Mouse (Mus musculus): ENCODE data around the gene Kyat1. TPM values are rescaled to one million over a fixed set of nuclear protein-coding genes. Genes with fewer than 3 reads are reported as not detected.
"Not testable (repeated sequence)": the region's sequence is repeated elsewhere in the genome, so short reads cannot be mapped to it uniquely, and the experiment has no call there.

Kyat1 gene
- total RNA-seq, 4 experiments from 2014 or later = 15.3 to 16.8 (median 16.1) TPM

DNA sequence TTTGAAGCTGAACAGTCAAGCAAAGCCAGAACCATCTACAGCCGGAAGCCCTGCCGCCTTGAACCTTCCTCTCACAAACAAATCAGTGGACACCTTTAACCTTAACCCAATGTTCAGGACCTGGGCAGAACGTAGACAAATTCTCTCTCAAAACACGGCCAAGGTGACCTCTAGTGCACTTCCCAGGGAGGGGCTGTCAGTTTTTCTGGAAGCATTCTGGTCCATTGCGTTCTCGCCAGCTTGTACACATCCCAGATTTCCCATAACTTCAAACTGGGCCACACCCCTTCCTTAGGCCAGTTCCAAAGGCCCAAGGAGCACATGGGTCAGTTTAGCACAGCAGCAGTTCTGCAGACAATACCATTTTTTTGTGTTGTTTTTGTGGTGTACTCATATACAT, 9.8 kb upstream of the Kyat1 start:
- DNase-seq (ENCODE audit: low spot score in 2 of 2) = no peak

GRCm38 (mm10) chr2:30214745-30215144, 9.1 kb upstream of the Kyat1 start:
- no peak for DNase-seq (ENCODE audit: low spot score in 2 of 2)

DNA sequence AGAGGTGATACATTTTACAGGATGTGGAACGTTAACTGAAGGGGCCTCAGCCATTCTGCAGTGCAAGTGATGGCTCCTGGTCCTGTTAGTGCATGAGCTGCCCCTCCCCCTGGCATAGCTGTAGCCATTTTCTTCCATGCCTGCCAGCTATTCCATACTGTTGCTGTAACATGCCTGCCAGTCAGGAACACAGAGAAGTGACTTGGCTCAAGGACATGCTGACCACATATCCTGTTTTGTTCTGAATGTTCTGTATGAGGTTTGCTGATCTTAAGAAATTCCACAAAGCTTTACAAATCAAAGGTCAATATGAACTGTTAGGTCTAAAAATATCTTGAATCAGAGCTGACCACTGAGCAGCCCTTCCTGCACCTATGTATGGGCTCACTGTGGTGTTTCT, 7.3 kb upstream of the Kyat1 start:
- no peak for DNase-seq (ENCODE audit: low spot score in 2 of 2)

GRCm38 (mm10) chr2:30212169-30212545, 6.5 kb upstream of the Kyat1 start:
- no peak for DNase-seq (ENCODE audit: low spot score in 2 of 2)

- DNase-seq (ENCODE audit: low spot score in 2 of 2) = no peak
These were observed 5.9 kb upstream of the Kyat1 start for GRCm38 (mm10) chr2:30211408-30212168.

- no peak for DNase-seq (ENCODE audit: low spot score in 2 of 2)
These were observed 2.2 kb upstream of the Kyat1 start for GRCm38 (mm10) chr2:30207886-30208285.

DNA sequence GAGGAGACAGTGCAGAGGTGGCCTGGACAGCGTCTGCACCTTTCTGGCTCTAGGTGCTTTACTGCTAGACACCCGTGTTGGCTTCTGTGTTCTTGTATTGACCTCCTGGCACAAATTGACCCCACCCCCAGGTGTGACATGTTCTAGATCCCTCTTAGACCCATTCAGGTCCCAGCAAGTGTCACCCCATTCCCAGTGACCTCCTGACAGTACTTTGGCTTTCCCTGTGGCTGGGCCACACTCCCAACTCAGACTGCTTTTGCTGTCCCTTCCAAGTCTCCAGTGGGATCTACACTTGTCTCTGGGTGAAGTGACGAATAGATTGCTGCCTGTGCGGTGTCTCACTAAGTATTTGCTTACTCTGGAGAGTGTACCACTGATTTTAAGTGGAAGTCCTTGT, 1.8 kb upstream of the Kyat1 start:
- no peak for DNase-seq (ENCODE audit: low spot score in 2 of 2)

DNA sequence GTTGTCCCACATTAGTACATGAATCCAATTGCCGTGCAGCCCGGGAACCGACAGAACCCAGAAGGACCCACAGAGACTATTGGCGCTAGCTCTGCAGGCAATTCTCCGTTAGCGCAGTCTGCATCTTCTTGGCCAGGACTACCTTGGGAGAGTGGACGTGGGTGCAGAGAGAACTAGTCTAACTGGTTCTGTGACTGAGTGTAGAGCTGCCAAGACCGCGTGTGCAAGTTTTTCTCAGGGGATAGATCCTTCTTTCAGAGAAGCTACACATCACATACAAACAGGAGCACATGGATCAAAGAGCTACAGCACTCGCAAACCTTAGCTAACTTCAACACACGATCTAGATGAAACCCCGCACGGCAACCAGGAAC, 405 bp downstream of the Kyat1 start:
- peak in 1 of 2 experiments; percentile 29 for DNase-seq (ENCODE audit: low spot score in 2 of 2)

DNA sequence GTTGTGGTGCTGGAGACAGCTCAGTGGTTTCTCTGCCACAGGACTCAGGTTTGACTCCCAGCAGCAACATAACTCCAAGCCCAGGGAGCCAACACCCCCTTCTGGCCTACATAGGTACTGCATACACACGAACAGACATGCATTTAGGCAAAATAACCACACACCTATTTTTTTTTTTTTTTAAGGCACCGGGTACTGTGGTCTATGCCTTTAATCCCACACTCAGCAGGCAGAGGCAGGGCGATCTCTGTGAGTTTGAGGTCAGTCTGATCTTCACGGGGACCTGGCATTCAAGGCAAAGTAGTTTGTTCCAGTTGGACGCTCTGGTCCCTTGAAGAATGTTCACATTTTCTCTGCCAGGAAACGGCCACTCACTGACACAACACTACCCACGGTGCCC, 2.2 kb downstream of the Kyat1 start:
- DNase-seq (ENCODE audit: low spot score in 2 of 2) = no peak

DNA sequence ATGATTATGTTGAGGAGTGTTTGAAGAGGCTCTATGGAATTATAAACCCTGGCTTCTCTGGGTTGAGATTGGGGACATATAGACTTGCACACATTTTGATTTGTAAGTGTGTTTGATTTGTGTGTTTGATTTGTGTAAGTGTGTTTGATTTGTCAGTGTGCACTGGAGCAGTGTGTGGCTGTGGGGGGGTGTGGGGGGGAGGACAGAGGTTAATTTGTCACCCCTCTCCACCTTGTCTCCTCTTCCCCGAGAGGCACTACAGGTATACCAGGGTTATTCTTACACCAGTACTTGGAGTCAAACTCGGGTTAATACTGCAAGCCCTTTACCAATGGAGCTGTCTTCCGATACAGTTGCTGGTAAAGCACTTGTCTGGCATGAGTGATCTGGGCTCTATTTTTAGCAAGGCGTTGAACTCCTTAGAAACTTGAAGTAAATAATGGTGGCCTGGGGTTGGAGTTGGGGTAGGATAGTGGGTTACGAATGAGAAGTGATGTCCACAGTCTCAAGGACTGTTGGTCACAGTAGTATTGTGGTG, 5.2 kb downstream of the Kyat1 start:
- no peak for DNase-seq (ENCODE audit: low spot score in 2 of 2)

DNA sequence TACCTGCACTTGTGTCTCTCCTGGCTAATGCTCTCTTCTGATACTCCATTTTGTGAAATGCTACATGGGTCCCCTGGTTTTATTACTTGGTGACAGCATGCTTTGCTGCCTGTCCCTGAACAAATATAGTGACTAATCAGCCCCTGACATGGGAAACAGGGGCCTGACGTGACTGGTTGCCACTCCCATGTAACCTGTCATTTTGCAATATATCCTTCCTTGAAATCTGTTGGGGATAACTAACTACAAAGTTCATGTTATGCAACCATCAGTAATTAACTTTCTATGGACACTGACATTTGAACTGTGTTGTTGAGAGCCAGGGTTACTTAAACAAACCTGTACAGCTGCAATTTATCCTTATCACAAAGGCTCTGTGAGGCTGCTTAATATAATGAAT, 5.7 kb downstream of the Kyat1 start:
- no peak for DNase-seq (ENCODE audit: low spot score in 2 of 2)

GRCm38 (mm10) chr2:30198021-30198420, 7.6 kb downstream of the Kyat1 start:
- no peak for DNase-seq (ENCODE audit: low spot score in 2 of 2)

DNA sequence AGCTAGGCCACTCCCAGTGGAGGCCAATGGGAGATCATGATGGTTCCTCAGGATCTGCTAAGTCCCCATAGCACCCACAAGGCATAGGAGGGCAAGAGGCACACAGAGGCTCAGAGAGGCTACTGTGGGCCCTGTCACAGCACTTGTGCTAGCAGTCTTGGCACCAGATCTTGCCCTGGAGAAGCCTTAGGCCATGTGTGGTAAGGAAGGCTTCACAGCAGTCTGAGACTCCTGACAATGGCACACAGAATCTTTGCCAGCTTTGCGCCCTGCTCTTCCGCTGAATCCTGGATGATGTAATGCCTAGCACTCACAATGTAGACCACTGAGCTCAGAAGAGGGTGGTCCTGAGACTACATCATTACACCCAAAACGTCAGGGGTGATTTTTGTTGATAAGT, 11.0 kb downstream of the Kyat1 start:
- DNase-seq (ENCODE audit: low spot score in 2 of 2) = no peak

- DNase-seq (ENCODE audit: low spot score in 2 of 2) = no peak
These were observed 13.7 kb downstream of the Kyat1 start for GRCm38 (mm10) chr2:30191790-30192580.

DNA sequence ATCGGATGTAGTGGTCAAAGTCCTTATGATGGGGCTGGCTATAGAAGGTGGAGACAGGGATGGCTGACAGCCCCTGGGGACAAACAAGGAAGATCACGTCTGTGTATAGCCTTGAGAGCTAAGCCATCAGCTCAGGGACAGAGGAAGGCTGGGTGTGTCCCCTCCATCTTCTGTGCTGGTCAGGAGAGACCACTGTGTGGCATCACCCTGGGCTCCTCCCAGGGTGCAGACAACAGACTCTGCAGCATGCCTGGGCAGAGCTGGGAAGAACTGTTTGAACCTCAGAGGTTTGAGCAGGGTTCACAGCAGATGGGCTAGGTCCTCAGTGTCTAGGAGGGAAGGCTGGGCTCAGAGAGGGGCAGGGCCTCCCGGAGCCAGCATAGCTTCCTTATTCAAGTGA, 20.0 kb downstream of the Kyat1 start:
- DNase-seq (ENCODE audit: low spot score in 2 of 2) = no peak

DNA sequence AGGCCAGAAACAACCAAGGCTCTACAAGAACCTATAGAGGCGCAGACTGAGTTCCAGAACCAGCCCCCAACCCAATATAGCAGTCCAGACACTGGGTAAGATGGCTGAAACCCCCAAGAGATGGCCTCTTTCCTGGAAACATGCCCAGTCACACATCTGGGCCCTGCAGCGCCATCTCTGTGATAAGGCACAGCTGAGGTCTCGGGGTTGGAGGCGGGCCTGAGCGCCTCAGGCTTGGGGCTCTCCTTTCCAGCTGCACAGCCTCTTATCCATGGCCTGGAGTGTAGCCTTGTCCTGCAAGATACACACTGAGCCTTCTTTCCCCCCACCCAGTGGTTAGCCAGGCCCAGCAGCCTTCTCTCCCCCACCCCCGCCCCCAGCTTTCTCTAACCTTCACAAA, 20.4 kb downstream of the Kyat1 start:
- no peak for DNase-seq (ENCODE audit: low spot score in 2 of 2)

GRCm38 (mm10) chr2:30183721-30184120, 21.9 kb downstream of the Kyat1 start:
- DNase-seq (ENCODE audit: low spot score in 2 of 2) = no peak

DNA sequence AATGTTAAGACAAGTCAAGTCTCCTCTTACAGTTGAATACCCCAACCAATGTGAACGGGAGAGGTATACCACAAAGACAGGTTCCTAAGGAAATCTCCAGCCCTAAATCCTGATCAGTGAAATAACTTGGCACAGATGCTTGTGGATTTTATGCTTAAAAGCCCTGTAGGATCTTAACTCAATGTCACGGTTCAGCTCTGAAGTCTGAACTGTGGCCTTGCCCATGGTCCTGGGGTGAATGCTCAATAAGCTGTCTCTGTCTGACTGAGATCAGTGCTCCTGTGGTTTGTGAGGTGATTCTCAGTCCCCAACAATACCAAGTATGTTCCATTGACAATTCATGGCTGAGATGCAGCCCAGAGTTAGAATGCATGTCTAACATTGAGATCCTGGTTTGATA, 23.2 kb downstream of the Kyat1 start:
- no peak for DNase-seq (ENCODE audit: low spot score in 2 of 2)

- DNase-seq (ENCODE audit: low spot score in 2 of 2) = not testable (repeated sequence)
These were observed 26.9 kb downstream of the Kyat1 start for GRCm38 (mm10) chr2:30178711-30179110.

DNA sequence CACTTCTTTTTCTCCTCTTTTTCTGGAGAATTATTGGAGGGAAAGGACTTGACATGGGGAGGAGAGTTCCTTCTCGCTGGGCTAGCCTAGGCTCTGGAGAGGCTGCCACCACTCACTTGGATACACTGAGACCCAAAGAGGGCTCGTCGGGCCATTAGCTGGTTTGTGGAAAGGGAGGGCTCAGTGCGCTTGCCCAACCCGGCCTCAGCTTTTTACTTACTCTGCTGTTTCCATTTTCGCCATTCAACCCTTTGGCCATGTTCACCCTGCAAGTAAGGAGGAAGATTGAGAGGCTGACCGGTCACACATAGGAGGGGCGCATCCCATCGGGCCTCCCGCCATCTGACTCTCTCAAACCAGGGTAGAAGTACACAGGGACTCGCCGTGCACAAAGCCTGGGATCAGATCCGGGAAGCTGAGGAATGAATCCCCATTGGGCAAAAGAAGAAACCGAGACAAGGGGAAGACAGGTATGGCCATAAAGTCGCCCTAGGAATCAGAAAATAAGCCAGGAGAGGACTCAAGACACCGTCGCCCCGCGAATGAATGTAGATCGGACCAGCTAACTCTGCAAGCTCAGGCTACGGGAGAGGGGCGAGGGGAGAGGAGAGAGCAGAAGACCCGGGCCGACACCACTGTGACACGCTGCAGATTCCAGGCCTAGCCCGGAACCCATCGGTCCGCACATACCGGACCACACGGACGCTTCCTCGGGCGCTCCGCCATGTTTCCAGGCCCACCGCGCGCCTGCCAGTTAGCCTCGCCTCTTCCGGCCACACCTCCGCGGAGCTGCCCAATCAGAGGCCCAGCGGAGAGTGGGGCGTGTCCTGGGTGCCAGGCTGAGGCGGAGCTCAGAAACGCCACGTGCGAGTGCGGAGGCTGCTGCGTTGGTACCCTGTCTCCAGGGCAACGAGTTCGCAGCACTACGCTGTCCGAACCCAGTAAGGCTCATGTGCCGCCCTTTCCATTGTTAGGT, 27.7 kb downstream of the Kyat1 start, which contains the start of gene Spout1:
Gene Spout1 (minus strand): TSS at position 760 of the 976 bp plus-strand sequence.
- DNase-seq (ENCODE audit: low spot score in 2 of 2) = peak; percentile 81 to 96

DNA sequence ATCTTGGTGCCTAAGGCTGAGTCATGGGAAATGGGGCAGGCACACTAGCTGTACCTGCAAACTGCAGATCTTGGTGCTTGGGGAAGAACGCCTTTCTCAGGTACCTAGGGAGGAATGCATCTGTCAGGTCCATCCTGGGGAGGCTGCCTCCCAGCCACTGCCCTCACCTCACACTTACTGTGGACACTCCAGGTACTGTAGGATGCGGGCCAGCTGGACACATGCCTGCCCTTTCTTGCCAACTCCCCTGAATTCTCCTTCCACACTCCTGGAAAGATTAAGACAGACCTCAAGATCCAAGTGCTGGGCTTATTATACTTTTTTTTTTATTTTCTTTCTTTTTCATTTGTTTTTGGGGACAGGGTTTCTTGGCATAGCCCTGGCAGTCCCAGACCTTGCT, 29.1 kb downstream of the Kyat1 start:
- no peak for DNase-seq (ENCODE audit: low spot score in 2 of 2)

Data from left cerebral cortex, adult 8-10 months (tissue).